Mouse (Mus musculus) skeletal muscle tissue, adult 2 months (tissue): ENCODE data around the gene Myo1e.
A peak's percentile ranks its signal among the peaks of the same experiment; 100 is the strongest.

Source experiments
- DNase-seq: peaks from one replicate; pipeline ENCODE4 v3.0.0-alpha.2; 2012; ENCODE audit warnings: low read depth, low spot score

Gene Myo1e

DNA sequence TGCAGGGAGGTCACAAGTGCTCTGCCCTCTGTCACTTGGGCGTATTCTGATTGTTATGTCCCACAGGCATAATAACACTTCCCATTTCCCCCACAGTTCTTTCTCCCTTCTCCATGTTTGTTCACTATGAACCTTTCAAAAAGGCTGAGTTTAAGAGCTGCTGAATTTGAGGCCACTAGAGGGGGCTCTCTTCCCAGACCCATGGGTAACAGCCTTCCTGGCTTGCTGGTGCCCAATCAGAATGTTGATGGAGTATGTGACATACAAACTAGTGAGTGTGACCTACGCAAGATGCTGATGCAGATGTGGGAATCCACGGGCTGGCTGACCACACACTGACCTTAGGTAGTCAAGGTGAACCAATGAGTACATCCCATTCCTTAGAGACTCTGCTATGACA is 201.6 kb downstream of the Myo1e start:
- DNase-seq, result no peak

DNA sequence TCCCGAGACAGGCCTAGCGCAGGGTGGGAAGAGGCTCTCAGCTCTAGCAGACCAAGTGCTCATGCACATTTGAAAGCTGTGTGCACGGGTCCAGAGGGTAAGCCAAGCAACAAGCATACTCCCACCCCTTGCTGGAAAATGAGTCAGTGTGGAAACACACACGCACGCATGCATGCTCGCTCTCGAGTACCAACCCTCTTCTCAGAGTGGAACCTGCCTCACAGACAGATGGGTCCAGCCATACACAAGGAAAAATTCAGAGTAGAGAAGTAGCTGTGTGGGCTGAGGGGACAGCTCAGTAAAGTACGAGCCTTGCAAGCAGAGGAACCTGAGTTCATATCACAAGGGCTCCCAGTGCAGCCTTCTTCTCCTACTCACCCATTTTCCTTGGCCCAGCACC is 202.6 kb downstream of the Myo1e start:
- no peak for DNase-seq

DNA sequence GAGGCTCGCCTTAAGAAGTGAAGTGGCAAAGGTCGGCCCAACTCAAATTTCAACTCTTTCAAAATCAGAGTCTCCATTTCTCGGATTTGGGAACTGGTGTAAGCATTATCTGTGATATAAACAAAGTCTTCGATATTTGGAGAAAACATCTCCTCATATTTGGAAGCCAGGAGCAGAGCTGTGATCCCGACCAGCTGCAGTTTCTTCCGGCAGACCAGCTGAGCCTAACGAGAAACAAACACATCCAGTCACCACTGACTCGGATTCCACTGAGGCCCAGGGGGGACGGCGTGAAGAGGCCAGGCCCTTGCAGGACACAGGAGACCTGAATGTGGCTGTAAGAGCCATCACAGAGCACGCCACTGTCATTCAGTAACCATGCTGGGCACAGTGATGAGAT is 203.5 kb downstream of the Myo1e start:
- no peak for DNase-seq

DNA sequence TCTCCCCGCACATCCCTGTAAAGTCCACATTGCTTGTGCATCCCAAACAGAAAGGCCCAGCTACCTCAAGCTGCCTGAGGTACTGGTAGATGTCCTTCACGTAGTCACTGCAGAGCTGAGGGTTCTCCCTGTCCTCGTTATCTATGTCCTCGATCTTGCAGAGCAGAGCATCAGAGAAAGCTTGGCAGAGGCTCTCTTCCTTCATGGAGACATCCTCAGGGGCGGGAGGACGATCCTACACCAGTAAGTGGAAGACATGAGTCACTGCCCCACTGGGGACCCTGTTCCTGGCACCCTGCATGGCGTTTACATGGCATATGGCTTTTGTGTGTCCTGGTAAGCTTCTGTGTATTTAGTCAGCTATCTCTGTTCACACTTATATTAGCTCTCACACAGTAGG is 205.9 kb downstream of the Myo1e start:
- no peak for DNase-seq

DNA sequence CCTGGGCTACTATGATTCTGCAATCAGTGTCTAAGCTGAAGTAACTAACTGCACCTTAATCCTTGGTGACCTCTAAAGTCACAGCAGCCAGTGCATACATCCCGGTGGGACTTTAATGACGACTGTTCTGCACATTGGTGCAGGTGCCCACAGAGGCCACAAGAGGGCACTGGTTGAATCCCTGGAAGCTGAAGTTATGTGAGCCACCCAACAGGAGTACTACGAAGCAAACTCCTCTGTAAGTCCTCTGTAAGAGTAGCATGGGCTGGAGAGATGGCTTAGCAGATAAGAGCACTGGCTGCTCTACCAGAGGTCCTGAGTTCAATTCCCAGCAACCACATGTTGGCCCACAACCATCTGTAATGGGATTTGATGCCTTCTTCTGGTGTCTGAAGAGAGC is 209.3 kb downstream of the Myo1e start:
- no peak for DNase-seq

DNA sequence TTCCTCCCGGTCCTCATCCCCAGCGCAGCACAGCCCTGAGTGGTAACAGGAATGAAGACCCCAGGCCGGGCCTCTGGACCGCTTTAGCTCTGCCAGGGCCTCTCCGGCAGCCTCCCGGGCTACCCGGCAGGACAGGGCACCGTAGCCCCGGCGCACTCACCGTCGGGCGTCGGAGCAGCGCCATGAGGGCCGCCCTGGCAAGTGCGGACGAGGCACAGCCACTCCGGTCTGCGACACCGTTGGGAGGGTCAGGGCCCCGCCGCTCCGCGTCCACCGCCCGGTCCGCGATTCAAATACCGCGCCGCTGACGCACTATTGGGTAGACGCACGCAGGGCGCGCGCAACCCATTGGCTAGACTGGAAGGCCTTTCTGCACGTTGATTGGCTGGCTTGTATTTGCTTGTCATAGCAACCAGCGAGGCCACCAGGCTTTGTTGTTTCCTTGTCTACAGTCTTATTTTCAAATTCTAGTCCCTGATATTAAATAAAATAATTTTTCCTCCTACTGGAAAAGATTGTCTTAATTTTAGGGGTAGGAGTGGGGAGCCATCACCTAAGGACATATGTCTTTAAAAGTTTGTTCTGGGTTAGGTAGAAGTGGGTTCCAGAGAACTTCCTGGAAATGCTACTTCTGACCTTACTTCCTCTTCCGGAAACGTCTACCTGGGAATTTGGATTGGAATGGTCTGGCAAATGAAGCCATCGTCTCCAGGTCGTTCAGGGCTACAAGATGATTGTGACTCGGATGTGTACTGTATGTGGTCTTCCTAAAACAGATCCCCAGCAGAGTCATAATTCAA is 214.3 kb downstream of the Myo1e start, which contains the start of gene Ccnb2:
Gene Ccnb2, minus strand, starts transcription at position 291 of the 800 bp plus-strand sequence.
- DNase-seq, result peak; percentile 77

DNA sequence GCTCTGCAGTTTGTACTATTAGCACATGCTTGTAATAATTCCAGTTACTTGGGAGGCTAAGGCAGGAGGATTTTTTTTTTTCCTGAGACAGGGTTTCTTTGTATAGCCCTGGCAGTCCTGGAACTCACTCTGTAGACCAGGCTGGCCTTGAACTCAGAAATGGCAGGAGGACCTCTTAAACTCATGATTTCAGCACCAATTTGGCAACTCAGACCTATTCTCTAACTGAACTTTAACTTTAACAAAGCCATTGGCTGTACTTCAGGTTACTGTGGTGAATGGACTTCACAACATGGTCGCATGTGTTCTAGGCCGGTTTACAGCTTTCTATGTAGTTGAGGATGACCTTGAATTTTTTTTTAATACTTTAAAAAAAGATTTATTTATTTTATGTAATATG is 215.5 kb downstream of the Myo1e start:
- DNase-seq, result no peak

DNA sequence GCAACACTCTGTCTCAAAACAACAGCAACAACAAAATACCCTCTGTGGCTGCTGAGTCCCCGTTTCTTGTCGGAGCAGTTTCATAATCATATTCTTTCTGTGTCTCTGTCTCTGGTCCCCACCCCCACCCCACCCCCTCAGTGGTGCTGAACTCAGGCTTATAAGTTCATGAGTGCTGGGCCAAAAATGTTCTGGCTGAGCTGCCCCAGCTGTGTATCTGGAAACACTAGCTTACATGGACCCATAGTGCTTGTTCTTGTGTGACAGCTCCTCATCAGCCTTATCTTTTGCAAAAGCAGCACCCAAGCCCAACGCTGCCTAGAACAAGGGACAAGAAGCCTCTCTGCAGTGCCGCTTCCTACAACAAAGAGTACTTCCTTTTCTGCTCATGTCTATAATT is 232.8 kb downstream of the Myo1e start:
- no peak for DNase-seq

DNA sequence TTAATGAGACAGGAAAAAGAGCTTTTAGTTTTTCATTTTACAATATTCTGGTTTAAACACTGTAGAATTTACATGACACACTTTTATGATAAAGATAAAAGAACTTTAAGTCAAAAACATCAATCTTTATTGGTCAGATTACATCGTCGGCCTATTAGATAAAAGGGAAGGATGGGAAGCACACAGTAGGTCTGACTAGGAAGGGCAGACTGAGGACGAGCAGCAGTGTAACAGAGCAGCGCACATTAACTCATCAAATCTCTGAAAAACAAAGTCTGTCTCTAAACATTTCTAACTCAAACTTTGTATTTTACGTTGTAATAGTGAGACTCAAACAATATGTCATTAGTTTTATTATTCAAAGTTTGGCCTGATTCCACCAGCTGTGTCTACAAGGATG is 241.9 kb downstream of the Myo1e start:
- DNase-seq, result no peak
